Mouse (Mus musculus) thymus, postnatal 10 days (tissue): ENCODE results near the gene Carm1.
"Not testable (repeated sequence)": the region's sequence is repeated elsewhere in the genome, so short reads cannot be mapped to it uniquely, and the experiment has no call there.

Experiments used
- DNase-seq, 2 experiments: peaks; one replicate each; pipeline ENCODE4 v3.0.0; 2021; ENCODE audit warnings: low spot score in 2 of 2

Carm1 gene

DNA sequence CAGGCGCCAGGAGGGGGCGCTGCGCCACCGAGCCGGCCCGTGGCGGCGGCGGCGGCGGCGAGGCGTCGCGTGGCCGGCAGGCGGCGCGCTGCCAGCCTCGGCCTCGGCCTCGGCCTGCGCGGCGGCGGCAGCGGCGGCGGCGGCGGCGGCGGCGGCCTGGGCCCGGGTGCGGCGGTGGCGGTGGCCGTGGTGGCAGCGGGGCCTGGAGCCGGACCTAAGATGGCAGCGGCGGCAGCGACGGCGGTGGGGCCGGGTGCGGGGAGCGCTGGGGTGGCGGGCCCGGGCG, at the start of gene Carm1:
Gene Carm1 (plus strand): TSS at position 106 of the 286 bp plus-strand sequence.
- peak; percentile 61 to 65 for DNase-seq

DNA sequence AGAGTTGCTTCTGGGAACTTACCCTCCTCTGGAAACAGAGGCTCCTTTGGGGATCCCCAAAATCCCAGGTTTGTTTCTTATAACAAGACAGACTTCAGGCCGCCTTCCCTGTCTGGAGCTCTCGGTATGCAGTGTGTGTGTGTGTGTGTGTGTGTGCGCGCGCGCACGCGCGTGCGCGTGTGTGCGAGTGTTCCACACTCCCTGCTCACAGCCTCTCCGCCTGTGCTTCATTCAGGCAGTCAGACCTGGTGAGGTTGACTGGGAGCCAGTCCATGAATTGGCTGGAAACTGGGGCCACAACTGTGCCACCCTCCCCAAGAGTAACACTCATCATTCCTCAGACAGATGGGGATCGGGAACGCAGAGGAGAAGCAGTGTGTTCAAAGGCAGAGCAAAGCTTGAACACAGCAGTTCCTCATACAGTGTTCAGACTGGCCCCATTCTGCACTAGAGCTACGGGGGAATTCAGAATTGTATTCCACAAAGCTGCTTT, 49.6 kb upstream of the Carm1 start:
- DNase-seq = no peak

DNA sequence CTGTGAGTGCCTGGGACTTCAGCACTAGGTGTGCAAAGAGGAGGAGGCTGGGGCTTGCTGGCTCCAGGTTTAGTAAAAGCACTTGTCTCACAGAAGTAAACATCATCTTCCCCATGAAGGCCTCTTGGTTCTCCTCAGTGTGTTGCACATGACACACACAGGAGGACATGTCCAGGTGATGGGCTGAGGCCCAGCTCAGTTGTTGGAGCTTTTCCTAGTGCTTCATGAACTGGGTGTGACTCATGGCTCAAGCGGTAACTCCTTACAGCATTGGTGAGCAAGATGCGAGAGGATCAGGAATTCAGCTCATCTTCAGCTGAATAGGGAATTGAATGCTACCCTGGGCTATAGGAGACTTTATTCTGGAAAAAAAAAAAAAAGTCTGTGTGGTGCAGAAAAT, 49.0 kb upstream of the Carm1 start:
- no peak for DNase-seq

DNA sequence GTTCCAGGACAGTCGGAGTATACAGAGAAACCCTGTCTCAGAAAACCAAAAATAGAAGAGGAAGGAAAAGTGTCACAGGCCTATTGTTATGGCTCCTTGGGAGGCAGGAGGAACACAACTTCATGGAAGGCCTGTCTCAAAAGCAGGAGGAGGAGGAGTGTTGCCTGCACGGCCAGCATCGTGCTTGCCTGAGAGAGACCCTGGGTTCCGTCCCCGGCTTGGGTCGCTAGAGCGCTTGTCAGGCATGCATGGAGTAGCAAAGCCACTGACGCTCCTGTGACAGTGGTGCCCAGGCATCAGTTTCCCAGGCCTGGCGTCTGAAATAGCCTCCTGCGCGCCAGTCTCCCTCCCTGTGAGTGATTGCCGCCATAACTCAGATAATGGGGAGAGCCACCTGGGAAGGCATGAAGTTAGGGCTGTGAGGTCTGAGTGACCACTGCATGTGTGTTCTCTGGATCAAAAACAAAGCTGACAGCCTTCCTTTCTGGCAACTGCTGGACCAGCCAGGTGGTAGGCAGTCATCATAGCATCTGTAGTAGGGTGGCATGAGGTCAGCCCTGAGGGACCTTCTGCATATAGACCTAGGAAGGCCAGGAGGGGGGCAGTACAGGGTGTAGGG, 48.3 kb upstream of the Carm1 start:
- DNase-seq = no peak

DNA sequence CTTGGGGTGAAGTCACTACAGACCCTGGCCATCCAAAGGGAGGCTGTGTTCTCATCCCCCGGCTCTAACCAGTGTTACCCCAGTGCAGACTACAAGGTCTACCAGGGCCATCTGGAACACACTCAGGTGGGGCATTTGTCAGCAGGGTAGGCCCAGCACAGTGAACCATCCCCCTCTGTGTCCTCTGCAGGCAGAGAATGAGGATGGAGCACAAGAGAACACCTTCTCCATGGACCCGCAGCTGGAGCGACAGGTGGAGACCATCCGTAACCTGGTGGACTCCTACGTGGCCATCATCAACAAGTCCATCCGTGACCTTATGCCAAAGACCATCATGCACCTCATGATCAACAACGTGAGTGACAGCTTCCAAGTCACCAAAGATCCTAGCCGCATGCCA, 43.3 kb upstream of the Carm1 start:
- no peak for DNase-seq

DNA sequence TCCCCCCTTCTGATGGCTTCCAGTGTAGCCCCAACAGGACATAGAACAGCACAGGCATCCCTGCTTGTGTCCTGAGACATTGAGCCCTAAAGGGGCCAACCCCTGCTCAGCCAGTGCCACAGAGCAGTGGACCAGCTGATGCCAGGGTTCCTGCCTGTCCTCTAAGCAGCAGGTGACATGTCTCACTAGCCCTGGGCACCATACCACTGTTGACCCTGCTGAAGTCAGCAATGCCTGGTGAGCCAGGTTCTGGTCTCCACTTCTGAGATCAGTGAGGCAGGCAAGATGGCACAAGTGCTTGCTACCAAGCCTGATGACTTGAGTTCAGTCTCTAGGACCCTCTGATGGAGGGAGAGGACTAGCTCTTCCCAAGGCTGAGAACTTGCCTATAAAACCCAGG, 40.9 kb upstream of the Carm1 start:
- DNase-seq = no peak

DNA sequence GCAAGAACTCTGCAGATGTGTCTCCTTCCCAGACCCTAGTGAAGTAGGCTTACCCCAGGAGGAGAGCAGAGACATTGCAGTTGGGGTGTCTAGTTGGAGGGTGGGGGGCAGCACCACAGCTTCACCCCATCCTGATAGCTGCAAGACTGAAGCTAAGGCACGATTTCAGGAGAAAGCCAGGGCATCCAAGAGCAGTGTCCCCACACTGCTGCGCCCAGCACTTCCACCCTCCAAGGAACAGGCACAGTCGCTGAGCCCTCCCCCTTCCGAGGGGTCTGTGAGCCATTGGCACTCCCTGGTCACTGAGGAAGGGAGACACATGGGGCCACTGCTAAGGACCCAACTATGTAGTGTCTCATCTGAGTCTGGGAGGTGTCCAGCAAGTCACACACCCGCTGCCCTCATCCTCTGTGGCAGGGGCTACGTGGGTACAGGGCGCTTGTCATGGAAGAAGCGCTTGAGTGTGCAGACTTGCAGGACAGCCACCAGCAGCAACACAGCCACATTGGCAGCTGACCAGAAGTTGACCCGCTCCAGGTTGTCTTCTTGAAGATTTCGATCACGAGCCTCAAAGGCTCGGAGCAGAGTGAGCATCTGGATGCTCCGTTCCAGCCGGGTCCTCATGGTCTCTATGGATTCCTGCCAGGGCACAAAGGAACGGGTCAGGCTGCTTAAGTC, 38.8 kb upstream of the Carm1 start:
- no peak for DNase-seq

DNA sequence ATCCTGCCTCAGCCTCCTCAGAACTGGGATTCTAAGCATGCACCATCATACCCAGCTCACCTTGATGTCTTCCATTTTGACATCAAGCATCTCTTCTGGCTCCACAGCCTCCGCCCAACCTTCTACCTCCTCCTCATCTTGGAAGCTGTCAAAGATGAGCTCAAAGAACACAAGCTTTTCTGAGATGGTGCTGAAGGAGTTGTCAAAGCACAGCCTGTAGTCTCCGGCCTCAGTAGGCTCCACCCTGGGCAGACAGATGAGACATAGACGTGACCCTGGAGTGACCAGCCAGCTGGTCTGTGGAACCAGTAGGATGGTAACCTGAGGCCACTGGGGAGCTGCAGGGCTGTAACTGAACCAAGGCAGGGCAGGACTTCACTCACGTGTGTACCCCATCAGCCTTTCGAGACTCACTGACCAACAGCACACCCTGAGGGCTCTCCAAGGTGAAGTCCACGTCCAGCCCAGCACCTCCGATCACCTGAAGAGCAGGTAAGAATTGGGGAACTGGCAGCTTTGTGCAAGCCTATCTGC, 37.8 kb upstream of the Carm1 start:
- DNase-seq = no peak

DNA sequence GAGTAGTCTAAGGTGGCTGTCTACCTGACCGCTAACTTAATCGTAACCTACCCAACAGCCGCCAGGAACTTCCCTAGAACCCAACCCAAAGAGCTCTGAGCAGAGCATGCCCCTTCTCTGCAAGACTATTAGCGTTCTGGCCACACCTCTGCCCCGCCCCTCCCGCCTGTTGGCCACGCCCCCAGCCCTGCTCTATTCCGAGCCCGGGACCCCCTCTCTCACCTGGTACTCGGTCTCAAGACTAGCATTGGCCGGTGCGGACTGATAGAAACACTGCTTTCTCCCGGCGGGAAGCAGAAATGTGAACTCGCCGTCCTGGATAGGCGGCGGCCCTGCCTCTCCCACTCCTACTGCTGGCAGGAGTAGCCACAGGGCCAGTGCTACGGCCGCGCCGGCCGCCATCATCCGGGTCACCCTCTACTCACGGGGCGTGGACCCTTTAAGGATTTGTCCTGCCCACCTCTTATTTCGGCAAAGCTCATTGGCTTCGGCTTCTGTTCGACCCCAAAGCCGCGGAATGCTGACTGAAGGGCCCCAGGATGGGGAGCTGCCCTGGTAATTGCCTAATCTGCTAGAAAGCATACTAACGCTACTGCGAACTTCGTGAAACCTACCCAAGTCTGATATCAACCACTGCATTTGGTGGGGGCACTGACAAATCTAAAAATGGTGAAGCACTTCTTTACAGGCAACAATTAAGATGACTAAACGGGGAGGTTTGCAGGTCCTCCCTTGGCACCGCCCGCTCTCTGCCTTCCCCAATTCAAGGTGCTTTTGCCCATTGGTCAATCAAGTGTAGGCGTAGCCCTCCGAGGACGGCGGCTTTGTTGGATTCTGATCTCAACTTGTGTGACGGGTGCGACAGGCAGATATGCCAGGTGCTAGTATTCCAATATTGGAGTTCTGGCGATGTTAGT, 36.7 kb upstream of the Carm1 start, which contains the start of gene Tmed1:
Gene Tmed1 (minus strand): TSS at position 481 of the 917 bp plus-strand sequence.
- peak; percentile 71 to 75 for DNase-seq

DNA sequence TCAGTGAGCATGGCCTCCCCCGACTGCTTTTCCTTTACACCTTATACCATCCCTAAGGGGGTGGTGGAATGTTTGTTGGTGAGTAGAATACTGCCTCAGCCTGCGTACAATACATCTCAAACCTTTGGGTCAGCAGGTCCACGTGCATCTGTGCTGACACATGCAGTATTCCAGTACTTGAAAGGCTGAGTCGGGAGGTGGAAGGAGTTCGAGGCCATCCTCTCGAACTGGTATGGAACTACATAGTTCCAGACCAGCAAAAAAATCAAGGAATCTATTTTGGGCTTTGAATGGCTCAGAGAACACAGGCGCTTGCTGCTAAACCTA, 36.0 kb upstream of the Carm1 start:
- no peak for DNase-seq

DNA sequence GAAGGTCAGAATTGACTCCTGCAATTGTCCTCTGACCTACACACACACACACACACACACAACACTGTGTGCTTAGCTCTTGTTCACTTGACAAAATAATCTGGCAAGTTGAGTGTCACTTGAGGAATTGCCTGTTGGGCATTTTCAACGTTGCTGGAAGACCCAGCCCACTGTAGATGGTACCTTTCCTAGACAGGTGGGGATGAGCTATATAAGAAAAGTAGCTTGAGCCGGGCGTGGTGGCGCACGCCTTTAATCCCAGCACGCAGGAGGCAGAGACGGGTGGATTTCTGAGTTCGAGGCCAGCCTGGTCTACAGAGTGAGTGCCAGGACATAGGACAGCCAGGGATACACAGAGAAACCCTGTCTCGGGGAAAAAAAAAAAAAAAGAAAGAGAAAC, 35.6 kb upstream of the Carm1 start:
- DNase-seq = no peak

DNA sequence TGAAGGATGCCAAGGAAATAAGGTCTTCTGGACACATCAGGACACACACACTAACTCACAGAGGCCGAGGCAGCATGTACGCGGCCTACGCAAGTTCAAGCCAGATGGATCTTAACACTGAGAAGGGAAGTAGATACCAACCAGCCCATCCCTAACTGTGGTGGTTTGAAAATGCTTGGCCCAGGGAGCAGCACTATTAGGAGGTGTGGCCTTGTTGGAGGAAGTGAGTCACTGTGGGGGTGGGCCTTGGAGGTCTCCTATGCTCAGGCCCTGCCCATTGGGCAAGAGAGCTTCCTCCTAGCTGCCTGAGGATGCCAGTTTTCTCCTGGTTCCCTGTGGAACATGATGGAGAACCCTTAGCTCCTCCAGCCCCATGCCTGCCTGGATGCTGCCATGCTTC, 33.2 kb upstream of the Carm1 start:
- no peak for DNase-seq

DNA sequence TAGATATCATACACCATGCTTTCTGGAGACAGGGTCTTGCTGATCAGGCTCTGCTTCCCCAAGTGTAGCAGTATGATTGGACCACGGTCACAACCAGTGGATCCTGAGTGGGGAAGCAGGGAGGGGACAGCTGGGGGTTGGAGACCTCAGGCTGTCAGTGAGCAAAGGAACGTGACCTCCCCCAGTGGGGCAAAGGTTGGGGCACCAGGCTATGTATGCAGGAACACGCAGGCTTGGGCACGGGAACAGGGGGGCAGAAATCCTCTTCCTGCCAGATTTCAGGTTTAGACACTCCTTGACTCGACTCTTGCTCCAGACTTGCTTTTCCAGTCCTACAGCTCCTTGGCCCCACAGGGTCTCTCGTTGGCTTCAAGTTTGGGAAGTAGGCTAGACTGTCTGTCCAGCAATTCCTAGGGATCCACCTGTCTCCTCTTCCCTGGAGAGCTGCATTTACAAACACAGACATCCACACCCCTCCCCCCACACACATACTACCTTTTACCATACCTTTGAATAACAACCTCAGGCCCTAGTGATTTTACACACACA, 28.7 kb upstream of the Carm1 start:
- DNase-seq = no peak

DNA sequence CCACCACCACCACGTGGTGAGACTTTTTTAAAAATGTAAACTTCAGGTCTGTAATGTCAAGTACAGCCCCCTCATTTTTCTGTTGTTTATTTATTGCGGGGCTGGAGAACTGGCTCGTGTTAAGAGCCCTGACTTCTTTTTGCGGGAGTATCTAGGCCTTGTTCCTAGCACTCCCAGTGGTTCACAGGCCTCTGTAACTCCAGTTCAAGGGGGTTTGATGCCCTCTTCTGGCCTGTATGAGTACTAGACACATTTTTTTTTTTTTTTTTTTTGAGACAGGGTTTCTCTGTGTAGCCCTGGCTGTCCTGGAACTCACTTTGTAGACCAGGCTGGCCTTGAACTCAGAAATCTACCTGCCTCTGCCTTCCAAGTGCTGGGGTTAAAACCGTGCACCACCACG, 28.0 kb upstream of the Carm1 start:
- DNase-seq = not testable (repeated sequence)

DNA sequence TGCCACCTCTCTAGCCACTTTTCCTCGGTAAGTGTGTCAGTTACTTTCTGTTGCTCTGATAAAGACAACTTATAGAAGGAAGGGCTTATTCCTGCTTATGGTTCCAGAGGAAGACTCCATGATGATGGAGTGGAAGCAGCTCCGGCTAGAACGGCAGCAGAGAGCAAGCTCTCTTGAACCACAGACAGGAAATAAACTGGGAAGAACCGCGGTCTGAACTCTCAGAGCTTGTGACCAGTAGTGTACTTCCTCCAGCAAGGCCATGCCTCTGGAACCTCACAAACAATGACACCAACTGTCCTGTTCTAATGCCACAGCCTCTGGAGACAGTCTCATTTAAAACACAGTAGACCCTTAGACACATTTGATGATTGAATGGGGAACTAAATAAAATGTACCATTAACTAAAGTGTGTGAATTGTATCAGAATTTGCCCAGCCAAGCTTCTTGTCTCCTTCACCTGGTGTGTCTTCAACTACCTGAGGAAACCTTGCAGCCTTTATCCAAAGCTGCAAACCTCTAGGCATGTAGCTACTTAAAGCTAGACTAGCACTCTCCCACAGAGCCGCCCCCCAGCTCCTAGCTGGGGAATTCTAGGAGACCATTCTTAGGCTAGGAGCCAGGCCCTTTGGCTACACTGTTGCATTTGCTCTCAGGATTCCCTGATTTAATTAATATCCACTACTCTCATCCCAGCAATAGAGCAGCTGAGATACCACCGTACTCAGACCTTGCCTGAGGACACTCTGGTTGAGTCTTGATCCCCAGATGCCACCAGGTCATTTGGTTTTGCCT, 21.4 kb upstream of the Carm1 start:
- no peak for DNase-seq

DNA sequence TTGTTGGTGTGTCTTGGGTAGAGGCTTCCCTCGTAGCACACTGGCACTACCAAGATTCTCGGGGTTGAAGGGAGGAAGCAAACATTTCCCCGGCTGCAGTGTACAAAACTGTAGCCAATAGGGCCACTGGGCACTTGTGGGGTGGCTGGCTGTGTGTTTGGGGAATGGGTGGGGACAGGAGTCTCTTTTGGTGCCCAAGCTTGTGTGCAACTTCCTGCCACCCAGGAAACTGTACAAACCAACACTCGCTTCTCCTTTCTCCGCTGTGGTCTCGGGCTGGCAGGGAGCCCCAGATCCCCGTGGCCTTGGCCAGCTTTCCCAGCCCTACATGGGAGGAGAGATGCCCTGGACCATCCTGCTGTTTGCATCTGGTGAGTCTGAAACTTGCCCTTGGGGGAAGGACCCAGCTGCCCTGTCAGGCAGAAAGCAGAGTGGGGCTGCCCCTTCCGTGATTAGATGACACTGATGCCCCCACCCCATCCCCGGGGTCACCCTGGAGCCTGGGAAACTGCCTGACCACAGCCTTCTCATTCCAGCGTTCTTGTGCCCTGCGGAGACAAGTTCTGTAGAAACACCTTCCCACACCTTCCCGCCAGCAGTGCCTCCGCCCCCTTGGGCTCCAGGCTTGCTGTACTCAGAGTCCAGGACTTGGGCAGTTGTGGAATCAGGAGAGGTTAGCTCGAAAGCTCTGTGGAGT, 20.6 kb upstream of the Carm1 start, which contains the start of gene AB124611:
Gene AB124611 (plus strand): TSS at position 240 of the 697 bp plus-strand sequence.
- DNase-seq = peak; percentile 27 to 54

DNA sequence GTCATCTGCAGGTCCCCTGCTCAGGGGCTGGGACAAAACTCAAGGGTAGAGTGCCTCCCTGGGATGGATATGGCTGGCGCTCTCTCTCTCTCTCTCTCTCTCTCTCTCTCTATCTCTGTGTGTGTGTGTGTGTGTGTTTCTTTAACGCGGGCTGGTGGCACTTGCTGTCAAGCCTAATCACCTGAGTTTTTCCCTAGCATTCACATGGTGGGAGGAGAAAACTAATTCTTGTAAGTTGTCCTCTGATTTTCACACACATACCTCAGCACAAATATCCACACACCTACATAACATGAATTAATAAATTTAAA, 20.1 kb upstream of the Carm1 start:
- no peak for DNase-seq

DNA sequence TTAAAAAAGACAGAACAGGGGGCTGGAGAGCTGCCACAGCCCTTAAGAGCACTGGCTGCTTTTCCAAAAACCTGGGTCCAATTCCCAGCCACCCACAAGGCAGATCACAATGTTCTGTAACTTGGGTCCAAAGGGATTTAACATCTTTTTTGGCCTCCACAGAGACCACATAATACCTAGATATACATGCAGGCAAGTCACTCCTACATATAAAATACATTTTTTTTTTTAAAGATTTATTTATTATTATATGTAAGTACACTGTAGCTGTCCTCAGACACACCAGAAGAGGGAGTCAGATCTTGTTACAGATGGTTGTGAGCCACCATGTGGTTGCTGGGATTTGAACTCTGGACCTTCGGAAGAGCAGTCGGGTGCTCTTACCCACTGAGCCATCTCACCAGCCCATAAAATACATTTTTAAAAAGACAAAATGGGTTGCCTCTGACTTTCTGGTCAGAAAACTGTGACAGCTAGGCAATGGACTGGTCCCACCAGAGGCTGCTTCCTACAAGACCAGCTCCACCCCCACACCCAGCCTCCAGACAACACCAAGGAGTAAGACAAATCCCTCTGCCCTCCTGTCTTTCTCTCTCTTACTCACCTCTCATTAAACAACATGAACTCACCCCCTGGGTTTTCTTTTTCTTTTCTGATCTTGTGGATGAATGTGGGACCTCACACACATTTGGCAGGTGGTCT, 19.4 kb upstream of the Carm1 start:
- no peak for DNase-seq

DNA sequence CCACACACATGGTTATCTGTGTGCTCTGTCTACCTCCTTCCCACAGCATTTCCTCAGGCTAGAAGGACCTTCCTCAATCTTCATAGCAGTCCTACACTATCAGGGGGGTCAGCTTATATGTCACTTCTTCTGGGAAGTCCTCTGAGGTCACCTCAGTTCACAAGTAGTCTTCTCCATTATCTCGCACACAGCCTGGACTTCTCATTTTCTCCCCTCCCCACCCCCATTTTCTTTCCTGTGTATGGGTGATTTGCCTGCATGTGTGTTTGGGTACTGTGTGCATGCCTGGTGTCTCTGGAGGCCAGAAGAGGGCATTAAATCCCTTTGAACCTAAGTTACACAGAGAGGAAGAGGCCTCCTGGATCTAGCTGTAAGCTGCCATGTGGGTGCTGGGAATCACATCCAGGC, 18.8 kb upstream of the Carm1 start:
- no peak for DNase-seq

DNA sequence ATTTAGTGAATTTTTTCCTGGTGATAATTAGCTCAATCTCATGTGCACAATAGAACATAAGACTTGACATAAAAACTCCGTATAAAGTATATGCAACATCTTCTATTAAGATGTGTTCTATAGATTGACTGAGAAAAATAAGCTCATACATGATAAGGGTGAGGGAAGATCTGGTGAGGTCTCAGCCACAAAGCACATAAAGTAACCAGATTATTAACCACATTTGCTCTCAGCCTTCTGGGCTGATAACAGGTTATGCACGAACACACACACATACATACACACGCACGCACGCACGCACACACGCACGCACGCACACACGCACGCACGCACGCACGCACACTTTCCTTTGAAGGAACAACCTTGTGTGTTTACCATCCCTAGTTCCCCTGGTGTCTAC, 10.2 kb upstream of the Carm1 start:
- no peak for DNase-seq
